Mouse (Mus musculus): ENCODE data around the gene Olfr1031. TPM values are rescaled to one million over a fixed set of nuclear protein-coding genes. Genes with fewer than 3 reads are reported as not detected.
"Not testable (repeated sequence)": the region's sequence is repeated elsewhere in the genome, so short reads cannot be mapped to it uniquely, and the experiment has no call there.

Olfr1031 gene
- polyA plus RNA-seq (2014; fragmentation: Nextera tagmentation; extraction: Ambion mirVana): not detected in 2 replicates

- Histone ChIP-seq H3K9ac (no peak within 1 kb of the TSS), H3K4me3 (replicated peaks; ENCODE audit: low read length) (no peak within 1 kb of the TSS), H3K27ac (no peak within 1 kb of the TSS), H3K36me3 (replicated peaks; ENCODE audit: control insufficient read depth, insufficient read depth) (no peaks in the 10 kb centered on the region), H3K9me3 (ENCODE audit: control insufficient read depth, low read length) (no peaks in the 10 kb centered on the region), H3K4me2 (replicated peaks) (no peak within 1 kb of the TSS), H3K4me1 (replicated peaks; ENCODE audit: control insufficient read depth, insufficient read depth, low read length) (no peaks in the 10 kb centered on the region), H3K27me3 (ENCODE audit: control insufficient read depth, insufficient read depth, low read length) (no peaks in the 10 kb centered on the region)
- 70% methylated on average over 3 of the region's 3 CpGs for WGBS
- DNase-seq (ENCODE audit: low spot score) (no peak), ATAC-seq (ENCODE audit: low FRiP score) (no peak)
Observed at GRCm38 (mm10) chr2:85990004-85990403, at the start of gene Olfr1031. Gene Olfr1031, plus strand, starts transcription at chr2:85990304.

GRCm38 (mm10) chr2:85950137-85950536 is 40.0 kb upstream of the Olfr1031 start, which contains the start of gene Olfr1028:
Gene Olfr1028, plus strand, starts transcription at chr2:85950437.
- WGBS: 84% methylated on average over 1 of the region's 1 CpGs
- Histone ChIP-seq H3K4me3 (replicated peaks; ENCODE audit: low read length) (no peak within 1 kb of the TSS), H3K9me3 (ENCODE audit: control insufficient read depth, low read length) (no peaks in the 10 kb centered on the region), H3K9ac (no peak within 1 kb of the TSS), H3K4me1 (replicated peaks; ENCODE audit: control insufficient read depth, insufficient read depth, low read length) (no peaks in the 10 kb centered on the region), H3K27me3 (ENCODE audit: control insufficient read depth, insufficient read depth, low read length) (no peaks in the 10 kb centered on the region), H3K36me3 (replicated peaks; ENCODE audit: control insufficient read depth, insufficient read depth) (no peaks in the 10 kb centered on the region), H3K4me2 (replicated peaks) (no peak within 1 kb of the TSS), H3K27ac (no peak within 1 kb of the TSS)
- ATAC-seq (ENCODE audit: low FRiP score) (no peak), DNase-seq (ENCODE audit: low spot score) (no peak)

DNA sequence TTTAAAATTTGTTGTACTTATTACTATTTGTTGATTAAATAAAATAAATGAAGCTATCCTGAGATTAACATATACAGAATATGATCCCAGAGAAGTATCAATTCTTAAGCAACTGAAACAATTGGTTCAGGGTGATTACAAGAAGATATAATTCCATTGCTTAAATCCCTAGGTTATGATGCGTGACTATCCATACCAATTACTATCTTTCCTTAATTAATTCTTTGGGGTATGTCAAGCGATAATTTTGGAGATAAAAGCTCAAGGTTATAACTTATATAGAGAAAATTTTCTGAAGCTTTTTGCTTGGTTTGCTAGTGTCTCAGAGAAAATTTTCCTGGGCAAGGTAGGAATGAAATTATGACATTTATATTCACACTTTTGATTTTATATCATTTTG is 16.5 kb upstream of the Olfr1031 start, which contains the start of gene Olfr1029:
TSS of gene Olfr1029 (plus strand) at position 301 of the 400 bp plus-strand sequence.
- Histone ChIP-seq H3K4me2 (replicated peaks) (no peak within 1 kb of the TSS), H3K36me3 (replicated peaks; ENCODE audit: control insufficient read depth, insufficient read depth) (no peaks in the 10 kb centered on the region), H3K4me3 (replicated peaks; ENCODE audit: low read length) (no peak within 1 kb of the TSS), H3K27me3 (ENCODE audit: control insufficient read depth, insufficient read depth, low read length) (no peaks in the 10 kb centered on the region), H3K9me3 (ENCODE audit: control insufficient read depth, low read length) (no peaks in the 10 kb centered on the region), H3K4me1 (replicated peaks; ENCODE audit: control insufficient read depth, insufficient read depth, low read length) (no peaks in the 10 kb centered on the region), H3K9ac (no peak within 1 kb of the TSS), H3K27ac (no peak within 1 kb of the TSS)
- no peak for ATAC-seq (ENCODE audit: low FRiP score)
- WGBS: 89% methylated on average over 2 of the region's 2 CpGs
- DNase-seq (ENCODE audit: low spot score): no peak

DNA sequence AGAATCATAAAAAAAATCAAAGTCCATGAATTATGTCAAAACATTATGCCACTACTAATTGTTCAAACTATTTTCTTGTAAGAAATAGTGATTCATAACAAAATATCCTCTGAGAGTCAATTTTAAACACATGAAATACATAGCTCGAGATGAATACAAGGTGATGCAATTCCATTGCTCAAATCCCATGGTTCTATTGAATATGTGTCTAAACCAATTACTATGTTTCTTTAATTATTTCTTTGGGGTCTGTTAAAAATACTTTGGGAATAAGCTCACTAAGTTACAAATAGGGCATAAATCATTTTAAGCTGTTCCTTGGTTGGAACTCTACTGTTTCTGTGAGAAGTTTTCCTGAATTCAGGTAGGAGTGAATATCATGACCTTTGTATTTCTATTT is 11.1 kb upstream of the Olfr1031 start, which contains the start of gene Olfr1030:
TSS of gene Olfr1030 (plus strand) at position 301 of the 400 bp plus-strand sequence.
- Histone ChIP-seq H3K4me1 (replicated peaks; ENCODE audit: control insufficient read depth, insufficient read depth, low read length) (no peaks in the 10 kb centered on the region), H3K4me3 (replicated peaks; ENCODE audit: low read length) (no peak within 1 kb of the TSS), H3K9me3 (ENCODE audit: control insufficient read depth, low read length) (no peaks in the 10 kb centered on the region), H3K27me3 (ENCODE audit: control insufficient read depth, insufficient read depth, low read length) (no peaks in the 10 kb centered on the region), H3K36me3 (replicated peaks; ENCODE audit: control insufficient read depth, insufficient read depth) (no peaks in the 10 kb centered on the region), H3K4me2 (replicated peaks) (no peak within 1 kb of the TSS), H3K9ac (no peak within 1 kb of the TSS), H3K27ac (no peak within 1 kb of the TSS)
- ATAC-seq (ENCODE audit: low FRiP score) (no peak), DNase-seq (ENCODE audit: low spot score) (no peak)
- 89% methylated on average over 1 of the region's 1 CpGs for WGBS

GRCm38 (mm10) chr2:86005240-86005639 is 15.1 kb downstream of the Olfr1031 start, which contains the start of gene Olfr1032:
Gene Olfr1032, plus strand, starts transcription at chr2:86005540.
- no peak within 1 kb of the TSS for H3K4me3 ChIP-seq (replicated peaks; ENCODE audit: low read length)
- no peak for ATAC-seq (ENCODE audit: low FRiP score)
- no peak within 1 kb of the TSS for H3K27ac ChIP-seq
- H3K4me2 ChIP-seq (replicated peaks): no peak within 1 kb of the TSS
- WGBS: 92% methylated on average over 7 of the region's 7 CpGs
- no peak for DNase-seq (ENCODE audit: low spot score)
- no peak within 1 kb of the TSS for H3K9ac ChIP-seq
- H3K9me3 ChIP-seq (ENCODE audit: control insufficient read depth, low read length): no peaks in the 10 kb centered on the region
- no peaks in the 10 kb centered on the region for H3K36me3 ChIP-seq (replicated peaks; ENCODE audit: control insufficient read depth, insufficient read depth)
- H3K27me3 ChIP-seq (ENCODE audit: control insufficient read depth, insufficient read depth, low read length): no peaks in the 10 kb centered on the region
- no peaks in the 10 kb centered on the region for H3K4me1 ChIP-seq (replicated peaks; ENCODE audit: control insufficient read depth, insufficient read depth, low read length)

GRCm38 (mm10) chr2:86020406-86020805 is 30.3 kb downstream of the Olfr1031 start, which contains the start of gene Olfr1033:
Gene Olfr1033, plus strand, starts transcription at chr2:86020633.
- ATAC-seq (ENCODE audit: low FRiP score); H3K4me1 ChIP-seq (replicated peaks; ENCODE audit: control insufficient read depth, insufficient read depth, low read length); H3K27ac ChIP-seq; H3K36me3 ChIP-seq (replicated peaks; ENCODE audit: control insufficient read depth, insufficient read depth); H3K9me3 ChIP-seq (ENCODE audit: control insufficient read depth, low read length); H3K9ac ChIP-seq; H3K27me3 ChIP-seq (ENCODE audit: control insufficient read depth, insufficient read depth, low read length): not testable (repeated sequence)
- 3% methylated on average over 11 of the region's 11 CpGs for WGBS
- peak; percentile 37 for DNase-seq (ENCODE audit: low spot score)
- Histone ChIP-seq H3K4me3 (replicated peaks; ENCODE audit: low read length) (peak within 1 kb of the TSS; percentile 20), H3K4me2 (replicated peaks) (peak within 1 kb of the TSS; percentile 43)

DNA sequence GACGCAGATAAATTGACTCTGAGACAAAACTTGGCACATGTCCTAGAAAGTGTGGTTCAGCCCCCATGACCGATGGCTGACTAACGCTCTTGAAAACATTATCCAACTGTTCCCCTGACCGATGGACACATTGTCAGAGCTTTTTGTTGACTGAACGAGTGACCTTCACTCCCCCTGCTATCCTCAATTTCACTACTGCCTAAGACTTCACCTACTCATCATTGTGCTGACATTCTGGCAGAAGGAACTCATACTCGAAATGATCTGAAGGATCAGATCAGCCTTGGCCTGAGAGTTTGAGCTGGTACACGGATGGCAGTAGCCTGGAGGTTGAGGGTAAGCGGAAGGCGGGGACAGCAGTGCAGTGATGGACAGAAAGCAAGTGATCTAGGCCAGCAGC is 31.4 kb downstream of the Olfr1031 start:
- not testable (repeated sequence) for ATAC-seq (ENCODE audit: low FRiP score); H3K4me2 ChIP-seq (replicated peaks); H3K27ac ChIP-seq; H3K9ac ChIP-seq; H3K9me3 ChIP-seq (ENCODE audit: control insufficient read depth, low read length); H3K36me3 ChIP-seq (replicated peaks; ENCODE audit: control insufficient read depth, insufficient read depth); DNase-seq (ENCODE audit: low spot score); H3K4me3 ChIP-seq (replicated peaks; ENCODE audit: low read length); H3K4me1 ChIP-seq (replicated peaks; ENCODE audit: control insufficient read depth, insufficient read depth, low read length); H3K27me3 ChIP-seq (ENCODE audit: control insufficient read depth, insufficient read depth, low read length)
- WGBS: 57% methylated on average over 3 of the region's 9 CpGs

Other genes starting within 250 kb of the Olfr1031 start
- gene Olfr1012, start 227.5 kb upstream of the Olfr1031 start, polyA plus RNA-seq (2014; fragmentation: Nextera tagmentation; extraction: Ambion mirVana): not detected in 2 replicates
- not detected in 2 replicates for gene Olfr1013, start 223.2 kb upstream of the Olfr1031 start, polyA plus RNA-seq (2014; fragmentation: Nextera tagmentation; extraction: Ambion mirVana)
- gene Olfr1014, start 217.6 kb upstream of the Olfr1031 start, polyA plus RNA-seq (2014; fragmentation: Nextera tagmentation; extraction: Ambion mirVana): not detected in 2 replicates
- gene Olfr1015, start 208.3 kb upstream of the Olfr1031 start, polyA plus RNA-seq (2014; fragmentation: Nextera tagmentation; extraction: Ambion mirVana): not detected in 2 replicates
- gene Olfr1016, start 187.8 kb upstream of the Olfr1031 start, polyA plus RNA-seq (2014; fragmentation: Nextera tagmentation; extraction: Ambion mirVana): not detected in 2 replicates
- not detected in 2 replicates for gene Olfr1018, start 171.8 kb upstream of the Olfr1031 start, polyA plus RNA-seq (2014; fragmentation: Nextera tagmentation; extraction: Ambion mirVana)
- gene Olfr1019, start 144.8 kb upstream of the Olfr1031 start, polyA plus RNA-seq (2014; fragmentation: Nextera tagmentation; extraction: Ambion mirVana): not detected in 2 replicates
- not detected in 2 replicates for gene Olfr1020, start 143.3 kb upstream of the Olfr1031 start, polyA plus RNA-seq (2014; fragmentation: Nextera tagmentation; extraction: Ambion mirVana)
- gene Olfr1022, start 121.7 kb upstream of the Olfr1031 start, polyA plus RNA-seq (2014; fragmentation: Nextera tagmentation; extraction: Ambion mirVana): not detected in 2 replicates
- not detected in 2 replicates for gene Olfr1023, start 104.7 kb upstream of the Olfr1031 start, polyA plus RNA-seq (2014; fragmentation: Nextera tagmentation; extraction: Ambion mirVana)
- not detected in 2 replicates for gene Olfr1024, start 85.3 kb upstream of the Olfr1031 start, polyA plus RNA-seq (2014; fragmentation: Nextera tagmentation; extraction: Ambion mirVana)
- not detected in 2 replicates for gene Olfr1025-ps1, start 75.1 kb upstream of the Olfr1031 start, polyA plus RNA-seq (2014; fragmentation: Nextera tagmentation; extraction: Ambion mirVana)
- gene Olfr1026, start 68.7 kb upstream of the Olfr1031 start, polyA plus RNA-seq (2014; fragmentation: Nextera tagmentation; extraction: Ambion mirVana): not detected in 2 replicates
- not detected in 2 replicates for gene Olfr1028, start 39.9 kb upstream of the Olfr1031 start, polyA plus RNA-seq (2014; fragmentation: Nextera tagmentation; extraction: Ambion mirVana)
- gene Olfr1029, start 16.4 kb upstream of the Olfr1031 start, polyA plus RNA-seq (2014; fragmentation: Nextera tagmentation; extraction: Ambion mirVana): not detected in 2 replicates
- not detected in 2 replicates for gene Olfr1030, start 11.0 kb upstream of the Olfr1031 start, polyA plus RNA-seq (2014; fragmentation: Nextera tagmentation; extraction: Ambion mirVana)
- not detected in 2 replicates for gene Olfr1032, start 15.2 kb downstream of the Olfr1031 start, polyA plus RNA-seq (2014; fragmentation: Nextera tagmentation; extraction: Ambion mirVana)
- 0.22 TPM in 1 of 2 replicates, not detected in the other for gene Olfr1033, start 30.3 kb downstream of the Olfr1031 start, polyA plus RNA-seq (2014; fragmentation: Nextera tagmentation; extraction: Ambion mirVana)
- gene Olfr1034, start 55.6 kb downstream of the Olfr1031 start, polyA plus RNA-seq (2014; fragmentation: Nextera tagmentation; extraction: Ambion mirVana): not detected in 2 replicates
- not detected in 2 replicates for gene Olfr1036, start 83.7 kb downstream of the Olfr1031 start, polyA plus RNA-seq (2014; fragmentation: Nextera tagmentation; extraction: Ambion mirVana)
- gene Olfr1037, start 97.1 kb downstream of the Olfr1031 start, polyA plus RNA-seq (2014; fragmentation: Nextera tagmentation; extraction: Ambion mirVana): not detected in 2 replicates
- gene Olfr1039, start 145.6 kb downstream of the Olfr1031 start, polyA plus RNA-seq (2014; fragmentation: Nextera tagmentation; extraction: Ambion mirVana): not detected in 2 replicates
- not detected in 2 replicates for gene Olfr1040, start 156.4 kb downstream of the Olfr1031 start, polyA plus RNA-seq (2014; fragmentation: Nextera tagmentation; extraction: Ambion mirVana)
- not detected in 2 replicates for gene Olfr1042, start 171.5 kb downstream of the Olfr1031 start, polyA plus RNA-seq (2014; fragmentation: Nextera tagmentation; extraction: Ambion mirVana)
- not detected in 2 replicates for gene Olfr1043, start 177.2 kb downstream of the Olfr1031 start, polyA plus RNA-seq (2014; fragmentation: Nextera tagmentation; extraction: Ambion mirVana)
- gene Olfr1044, start 187.5 kb downstream of the Olfr1031 start, polyA plus RNA-seq (2014; fragmentation: Nextera tagmentation; extraction: Ambion mirVana): not detected in 2 replicates
- not detected in 2 replicates for gene Olfr52, start 195.4 kb downstream of the Olfr1031 start, polyA plus RNA-seq (2014; fragmentation: Nextera tagmentation; extraction: Ambion mirVana)
- not detected in 2 replicates for gene Olfr1045, start 212.7 kb downstream of the Olfr1031 start, polyA plus RNA-seq (2014; fragmentation: Nextera tagmentation; extraction: Ambion mirVana)
- gene Olfr1046, start 229.0 kb downstream of the Olfr1031 start, polyA plus RNA-seq (2014; fragmentation: Nextera tagmentation; extraction: Ambion mirVana): not detected in 2 replicates
- not detected in 2 replicates for gene Olfr1047, start 241.1 kb downstream of the Olfr1031 start, polyA plus RNA-seq (2014; fragmentation: Nextera tagmentation; extraction: Ambion mirVana)
- gene Olfr1048, start 250.0 kb downstream of the Olfr1031 start, polyA plus RNA-seq (2014; fragmentation: Nextera tagmentation; extraction: Ambion mirVana): not detected in 2 replicates

Measured in hindbrain, embryonic 14.5 days (tissue).